Mouse (Mus musculus): ENCODE results near the gene Spert.

The Spert gene

DNA sequence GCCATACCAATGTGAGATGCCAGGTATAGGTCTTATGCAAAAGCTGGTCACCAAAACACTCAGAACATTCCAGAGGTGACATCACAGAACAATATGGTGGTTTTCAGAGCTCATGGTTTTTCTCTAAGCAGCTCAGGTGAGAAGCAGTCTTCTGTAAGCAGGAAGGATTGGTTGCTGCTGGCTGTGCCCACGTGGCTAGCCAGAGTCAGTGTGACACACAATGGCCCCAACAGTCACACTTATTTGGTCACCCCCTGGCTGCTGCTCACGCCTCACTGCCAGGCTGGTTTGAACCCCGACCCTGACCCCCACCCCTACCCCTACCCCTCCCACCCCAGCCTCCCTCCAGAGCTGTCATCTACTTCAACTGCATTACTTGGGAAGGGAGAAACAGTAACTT lies at the start of gene Spert:
Gene Spert (minus strand): TSS at position 139 of the 400 bp plus-strand sequence.
- DNase-seq (ENCODE audit: low read depth, low spot score), result no peak

DNA sequence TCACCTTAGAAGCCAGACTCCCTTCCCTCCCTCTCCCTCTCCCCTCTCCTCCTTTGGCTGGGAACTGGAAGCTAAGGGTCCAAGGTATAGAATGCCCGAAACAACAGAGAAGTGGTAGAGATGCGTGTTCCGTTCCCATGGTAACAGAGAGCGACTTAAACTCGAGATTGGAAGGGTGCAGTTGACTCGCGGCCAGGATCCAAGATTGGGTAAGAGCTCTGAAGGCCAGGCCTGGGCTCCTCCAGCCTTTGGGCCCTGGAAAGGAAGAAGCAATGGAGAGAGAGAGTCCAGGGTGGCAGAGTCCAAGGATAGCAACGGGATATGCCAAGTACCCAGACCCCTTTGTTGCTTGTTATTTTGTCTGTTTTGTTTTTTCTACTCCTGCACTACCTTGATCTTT lies 49.2 kb upstream of the Spert start, which contains the start of gene Erich6b:
Gene Erich6b (plus strand): TSS at position 180 of the 400 bp plus-strand sequence.
- DNase-seq (ENCODE audit: low read depth, low spot score), result no peak

GRCm38 (mm10) chr14:75641369-75641768 lies 48.5 kb upstream of the Spert start:
- no peak for DNase-seq (ENCODE audit: low read depth, low spot score)

- no peak for DNase-seq (ENCODE audit: low read depth, low spot score)
These were observed 47.9 kb upstream of the Spert start for GRCm38 (mm10) chr14:75640846-75641245.

DNA sequence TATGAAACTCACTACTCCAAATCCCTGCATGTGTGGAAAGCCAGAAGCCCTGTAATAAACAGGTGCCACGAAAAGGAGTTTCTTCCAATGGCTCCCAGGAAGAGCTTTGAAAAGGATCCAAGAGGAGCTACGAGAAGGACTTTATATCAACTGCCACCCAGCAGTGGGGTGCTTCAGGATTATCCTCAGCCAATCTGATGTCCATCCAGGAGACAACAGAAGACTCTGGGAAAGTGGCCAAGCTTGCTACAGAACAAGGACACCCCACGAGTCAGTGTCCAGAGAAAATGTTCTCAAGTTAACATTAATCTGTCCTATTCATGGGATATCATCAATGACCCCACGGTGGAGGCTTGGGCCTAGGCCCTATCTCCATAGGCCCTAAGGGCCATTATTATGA lies 44.7 kb upstream of the Spert start:
- DNase-seq (ENCODE audit: low read depth, low spot score), result no peak

- DNase-seq (ENCODE audit: low read depth, low spot score), result no peak
These were observed 43.2 kb upstream of the Spert start for GRCm38 (mm10) chr14:75636107-75636506.

- no peak for DNase-seq (ENCODE audit: low read depth, low spot score)
These were observed 42.4 kb upstream of the Spert start for GRCm38 (mm10) chr14:75635350-75635749.

- DNase-seq (ENCODE audit: low read depth, low spot score), result no peak
These were observed 36.0 kb upstream of the Spert start for GRCm38 (mm10) chr14:75628870-75629269.

GRCm38 (mm10) chr14:75622984-75623383 lies 30.1 kb upstream of the Spert start:
- DNase-seq (ENCODE audit: low read depth, low spot score), result no peak

GRCm38 (mm10) chr14:75616375-75616774 lies 23.5 kb upstream of the Spert start:
- DNase-seq (ENCODE audit: low read depth, low spot score), result no peak

DNA sequence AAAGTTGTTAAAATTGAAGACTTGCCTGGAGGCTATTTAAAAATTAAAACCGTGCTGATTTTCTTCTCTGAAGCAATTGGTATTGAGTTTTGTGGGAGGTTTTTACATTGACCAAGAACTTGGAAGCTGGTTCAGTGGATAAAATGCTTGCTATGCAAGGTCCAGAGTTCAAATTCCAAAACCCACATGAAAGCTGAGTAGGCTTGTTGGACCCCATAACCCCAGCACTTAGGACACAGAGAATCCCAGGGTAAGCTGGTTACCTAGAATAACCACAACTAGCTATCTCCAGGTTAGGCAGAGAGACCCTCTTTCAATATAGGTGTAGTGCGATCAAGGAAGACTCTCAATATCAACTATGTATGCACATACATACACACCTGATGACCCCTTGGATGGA lies 16.3 kb upstream of the Spert start:
- no peak for DNase-seq (ENCODE audit: low read depth, low spot score)

DNA sequence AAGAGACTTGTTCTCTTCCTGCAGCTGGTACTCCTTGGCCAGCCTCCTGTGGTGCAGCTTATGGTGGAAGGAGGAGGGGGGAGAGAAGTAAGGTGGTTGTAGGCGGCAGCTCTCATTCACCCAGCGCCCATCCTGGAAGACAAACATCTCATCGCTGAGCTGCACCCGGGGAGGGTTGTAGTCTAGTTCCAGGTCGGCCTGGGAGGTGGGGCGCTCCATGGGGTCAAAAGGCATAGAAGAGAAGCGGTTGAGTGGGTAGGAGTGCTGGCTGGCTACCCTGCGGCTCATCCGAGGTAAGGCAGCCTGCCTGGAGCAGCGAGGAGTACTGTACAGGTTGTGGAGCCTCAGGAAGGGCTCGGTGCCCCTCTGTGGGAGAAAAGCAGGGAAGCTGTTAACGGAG lies 9.0 kb downstream of the Spert start:
- no peak for DNase-seq (ENCODE audit: low read depth, low spot score)

DNA sequence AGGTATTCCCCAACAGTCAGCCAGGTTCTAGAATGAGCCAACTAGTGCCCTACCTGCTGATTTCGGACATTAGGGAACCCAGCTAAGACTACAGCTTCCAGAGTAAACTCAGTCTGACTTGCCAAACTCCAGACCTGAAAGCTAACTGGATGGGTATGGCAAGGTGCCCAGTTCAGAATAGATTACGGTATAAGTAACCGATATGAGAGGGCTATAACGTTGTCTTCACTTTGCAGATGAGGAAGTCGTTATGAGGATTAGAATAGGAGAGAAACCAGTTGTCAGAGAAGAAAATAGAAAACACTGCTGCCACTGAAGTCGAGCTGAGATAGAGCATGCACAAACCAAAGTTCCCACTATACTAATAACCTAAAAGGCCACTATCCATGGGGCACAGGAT lies 13.9 kb downstream of the Spert start:
- DNase-seq (ENCODE audit: low read depth, low spot score), result no peak

- DNase-seq (ENCODE audit: low read depth, low spot score), result no peak
These were observed 26.6 kb downstream of the Spert start for GRCm38 (mm10) chr14:75566303-75566702.

- DNase-seq (ENCODE audit: low read depth, low spot score), result no peak
These were observed 27.3 kb downstream of the Spert start for GRCm38 (mm10) chr14:75565534-75566140.

DNA sequence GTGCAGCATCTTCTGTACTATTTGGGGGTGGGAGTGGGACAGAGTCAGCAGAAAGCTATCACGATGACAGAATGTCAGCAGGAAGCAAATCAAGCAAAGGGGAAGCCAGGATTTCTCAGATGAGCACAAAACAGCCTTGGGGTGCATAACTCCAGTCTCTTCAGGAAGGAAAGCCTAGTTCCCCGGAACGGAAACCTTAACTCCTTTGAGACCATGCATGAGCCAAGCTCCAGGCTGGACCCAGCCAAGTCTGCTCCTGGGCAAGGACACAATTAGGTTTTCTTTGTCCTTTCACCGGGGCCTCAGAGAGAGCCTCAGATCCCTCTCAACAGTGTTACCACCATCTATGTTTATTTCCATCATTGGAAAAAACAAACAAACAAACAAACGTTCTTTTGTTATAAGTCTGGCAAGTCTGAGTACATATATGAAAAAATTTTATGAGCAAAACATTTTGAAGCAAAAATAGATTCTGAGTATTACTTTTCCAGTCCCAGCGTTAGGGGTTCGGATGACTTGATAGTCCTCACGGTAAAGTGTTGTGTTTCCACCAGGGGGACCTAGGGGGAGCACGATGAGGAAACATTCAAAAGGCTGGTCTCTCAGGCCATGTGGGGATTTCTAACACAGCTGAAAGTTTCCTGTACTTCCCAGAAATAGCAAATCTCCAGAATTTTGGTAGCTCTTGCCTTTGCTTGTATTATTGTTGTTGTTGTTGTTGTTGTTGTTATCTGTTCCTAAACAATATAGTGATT lies 31.2 kb downstream of the Spert start:
- DNase-seq (ENCODE audit: low read depth, low spot score), result peak; percentile 11

DNA sequence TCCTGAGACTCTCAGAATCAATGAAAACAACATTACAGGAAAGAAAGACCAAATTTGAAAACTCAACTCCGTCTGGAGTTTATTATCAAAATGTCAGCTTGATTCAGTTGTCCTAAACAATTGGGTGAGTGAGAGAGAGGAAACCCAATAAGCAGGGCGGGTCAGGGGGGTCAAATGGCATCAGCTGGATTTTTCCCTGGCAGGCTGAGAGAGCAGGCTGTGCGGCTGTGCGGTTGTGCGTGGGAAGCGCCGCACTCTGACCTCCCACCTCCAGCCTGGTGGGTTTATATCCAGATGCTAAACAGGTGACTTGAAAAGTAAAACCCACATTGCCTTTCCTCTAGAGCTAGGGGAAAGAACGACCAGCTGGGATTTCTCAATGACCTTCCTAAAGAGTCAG lies 51.2 kb downstream of the Spert start:
- no peak for DNase-seq (ENCODE audit: low read depth, low spot score)

DNA sequence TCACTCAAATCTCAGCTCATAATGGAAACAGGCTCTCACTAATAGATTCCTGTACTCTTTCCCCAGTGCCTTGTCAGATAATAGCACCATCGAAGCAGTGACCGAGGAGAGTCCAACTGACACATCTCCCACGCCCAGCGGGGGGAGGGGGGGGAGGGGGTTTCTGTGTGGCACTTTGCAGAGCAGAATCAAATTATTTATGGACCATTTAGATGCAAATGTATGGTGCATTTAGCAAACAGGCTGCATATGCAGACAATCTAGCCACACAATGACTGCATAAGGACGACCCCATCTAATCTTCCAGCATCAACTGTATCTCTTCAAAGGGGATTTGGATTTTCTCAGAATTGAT lies 51.9 kb downstream of the Spert start:
- no peak for DNase-seq (ENCODE audit: low read depth, low spot score)

- no peak for DNase-seq (ENCODE audit: low read depth, low spot score)
These were observed 52.5 kb downstream of the Spert start for GRCm38 (mm10) chr14:75540216-75540995.

DNA sequence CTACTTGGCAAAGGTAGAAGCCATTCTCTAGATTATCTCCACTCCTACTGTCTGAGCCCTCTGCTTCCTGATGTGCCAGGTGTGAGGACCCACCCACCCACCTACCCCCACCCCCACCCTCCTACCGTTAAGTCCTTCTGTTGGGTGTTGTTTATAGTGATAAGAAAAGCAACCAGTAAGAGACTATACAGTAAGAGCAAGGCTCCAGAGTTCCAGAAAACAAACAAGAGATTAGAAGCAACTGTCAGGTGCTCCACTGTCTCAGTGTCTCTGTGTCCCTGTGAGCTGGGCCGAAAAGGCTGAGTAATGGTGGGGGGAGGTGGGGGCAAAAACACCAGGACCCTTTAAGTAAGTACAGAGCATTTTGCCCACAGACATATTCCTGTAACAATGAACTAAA lies 53.7 kb downstream of the Spert start:
- DNase-seq (ENCODE audit: low read depth, low spot score), result no peak

All from skeletal muscle tissue, adult 2 months (tissue).